Mouse (Mus musculus) thymus, adult 18-20 months (tissue): ENCODE results near the gene Runx1.

Source experiments
- DNase-seq, 2 experiments: peaks; one replicate each; pipeline ENCODE4 v3.0.0; 2022; ENCODE audit warnings: mixed read lengths in 2 of 2

Gene Runx1

DNA sequence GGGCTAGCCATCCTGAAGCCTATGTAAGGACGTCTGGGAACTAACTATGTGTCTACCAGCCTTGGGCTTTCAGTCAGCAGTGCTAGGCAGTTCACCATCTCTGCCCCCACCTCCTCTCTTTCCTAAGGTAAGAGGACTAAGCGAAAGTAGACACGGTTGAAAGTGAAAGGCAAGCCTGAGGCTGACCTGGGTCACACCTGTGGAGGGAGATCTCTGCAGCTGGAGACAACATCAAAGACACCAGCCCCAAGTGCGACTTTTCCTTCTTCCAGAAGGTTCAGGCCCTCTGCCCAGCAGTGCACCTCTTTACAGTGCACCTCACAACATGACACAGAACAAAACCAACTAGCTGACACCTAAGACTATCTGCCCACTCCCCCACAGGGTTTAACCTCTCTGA lies 82.2 kb downstream of the Runx1 start:
- DNase-seq: peak in 1 of 2 experiments; percentile 63

DNA sequence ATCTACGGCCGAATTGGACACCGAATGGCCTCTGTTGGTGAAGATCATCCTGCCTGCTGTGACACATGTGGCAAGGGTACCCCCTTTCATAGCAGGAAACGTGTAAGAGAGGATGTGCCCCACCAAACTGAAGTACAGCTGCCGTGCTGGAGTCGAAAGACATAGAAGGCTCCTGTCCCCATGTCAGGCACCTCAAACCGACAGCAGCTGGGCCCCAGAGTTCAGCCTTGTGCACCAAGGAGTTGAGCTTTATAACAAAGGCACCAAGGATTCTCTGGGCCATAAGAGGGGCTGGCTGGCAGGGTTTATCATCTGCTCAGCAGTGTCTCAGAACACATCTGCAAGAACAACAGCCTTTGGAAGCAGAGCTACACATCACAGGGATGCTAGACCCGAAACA lies 84.6 kb downstream of the Runx1 start:
- peak; percentile 80 to 87 for DNase-seq

- DNase-seq: no peak
Observed at GRCm38 (mm10) chr16:92740541-92740940, 85.4 kb downstream of the Runx1 start.

GRCm38 (mm10) chr16:92739997-92740396 lies 86.0 kb downstream of the Runx1 start:
- no peak for DNase-seq

DNA sequence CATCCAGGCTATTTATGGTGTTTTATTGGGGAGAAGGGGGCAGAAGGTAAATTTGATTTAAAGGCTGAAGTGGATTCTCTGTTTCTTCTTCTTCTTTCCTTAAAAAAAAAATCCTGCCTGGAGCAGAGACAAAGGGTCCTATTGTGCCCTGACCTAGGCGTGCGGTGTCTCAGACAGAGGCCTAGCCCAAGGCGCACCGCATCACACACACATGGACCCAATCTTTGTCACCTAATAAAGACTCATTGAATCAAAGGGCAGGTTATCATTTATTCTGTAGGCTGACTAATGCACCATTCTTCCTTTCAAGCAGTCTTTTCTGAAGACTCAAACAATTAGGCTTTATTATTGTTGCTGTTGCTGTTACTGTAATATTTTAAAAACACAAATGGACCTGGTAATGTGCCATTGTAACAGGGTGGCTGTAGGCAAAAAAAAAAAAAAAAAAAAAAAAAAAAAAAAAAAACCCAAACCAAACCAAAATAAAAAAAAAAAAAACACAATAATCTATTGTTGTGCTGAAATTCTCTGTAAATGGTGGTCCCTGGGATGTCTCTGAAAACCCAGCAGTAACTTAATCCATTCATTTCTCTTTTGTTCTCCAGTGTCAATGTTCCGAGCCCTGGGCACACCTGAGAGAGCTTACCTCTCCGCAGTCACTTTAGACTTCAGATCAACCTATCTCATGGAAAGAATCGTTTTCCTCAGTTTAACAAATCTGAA lies 86.7 kb downstream of the Runx1 start:
- DNase-seq: no peak

- DNase-seq: no peak
Observed at GRCm38 (mm10) chr16:92738476-92739010, 87.4 kb downstream of the Runx1 start.

DNA sequence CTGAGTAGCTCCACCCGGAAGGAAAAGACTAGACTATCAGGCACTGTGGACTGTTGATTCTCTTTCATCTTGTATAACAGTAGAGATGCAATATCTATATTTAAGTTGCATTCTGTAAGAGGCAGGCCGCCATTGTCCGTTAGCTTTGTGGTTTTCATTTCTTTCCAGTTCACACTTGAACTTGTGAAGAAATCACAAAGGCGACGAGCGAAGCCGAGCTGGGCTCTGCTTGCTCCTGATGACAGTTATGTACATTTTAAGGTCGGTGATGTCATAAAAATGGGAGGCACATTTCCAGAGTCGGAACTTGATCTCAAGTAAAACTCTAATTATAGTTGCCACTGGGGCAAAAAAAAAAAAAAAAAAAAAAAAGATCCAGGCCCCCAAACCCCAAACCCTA lies 99.1 kb downstream of the Runx1 start:
- peak in 1 of 2 experiments; percentile 41 for DNase-seq

- no peak for DNase-seq
Observed at GRCm38 (mm10) chr16:92724526-92724925, 101.4 kb downstream of the Runx1 start.

DNA sequence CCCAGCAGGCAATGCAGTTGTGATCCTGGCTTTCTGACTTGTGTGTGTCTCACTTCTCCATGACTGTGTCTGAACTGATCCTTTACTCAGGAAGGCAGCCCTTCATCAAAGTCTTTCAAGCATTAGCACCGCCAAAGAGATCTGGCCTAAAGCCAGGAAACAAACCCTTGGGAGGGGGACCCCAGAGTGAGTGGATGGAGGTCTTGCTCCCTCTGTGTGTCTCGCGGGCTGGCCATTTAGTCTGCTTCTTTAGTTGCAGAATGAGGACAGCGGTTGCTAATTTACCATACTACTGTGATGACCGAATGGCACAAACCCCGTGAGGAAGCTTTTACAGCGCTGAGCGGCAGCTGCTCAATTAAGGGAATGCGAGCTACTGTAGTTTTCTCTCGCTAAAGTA lies 105.3 kb downstream of the Runx1 start:
- no peak for DNase-seq

GRCm38 (mm10) chr16:92719725-92720124 lies 106.2 kb downstream of the Runx1 start:
- DNase-seq: no peak

GRCm38 (mm10) chr16:92715599-92716483 lies 110.1 kb downstream of the Runx1 start:
- DNase-seq: peak; percentile 79 to 88

DNA sequence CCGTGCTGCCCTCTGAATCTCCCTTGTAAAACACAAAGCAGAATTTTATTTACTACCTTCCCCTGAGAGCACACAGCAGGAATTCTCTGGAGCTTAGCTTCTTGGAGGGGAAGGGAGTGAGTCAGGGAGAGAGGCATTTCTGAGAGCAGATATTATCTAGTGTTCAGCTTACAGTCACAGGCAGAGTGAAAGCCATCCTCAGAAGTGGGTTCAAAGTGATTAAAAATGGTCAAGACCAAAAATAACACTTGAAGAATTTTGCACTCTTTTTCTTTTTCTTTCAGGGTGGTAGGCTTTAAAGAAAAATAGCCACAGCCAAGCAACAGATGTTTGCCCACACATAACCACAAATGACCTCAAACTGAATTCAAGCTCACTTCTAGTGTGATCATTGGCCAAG lies 115.8 kb downstream of the Runx1 start:
- DNase-seq: no peak

GRCm38 (mm10) chr16:92708718-92709117 lies 117.2 kb downstream of the Runx1 start:
- no peak for DNase-seq

DNA sequence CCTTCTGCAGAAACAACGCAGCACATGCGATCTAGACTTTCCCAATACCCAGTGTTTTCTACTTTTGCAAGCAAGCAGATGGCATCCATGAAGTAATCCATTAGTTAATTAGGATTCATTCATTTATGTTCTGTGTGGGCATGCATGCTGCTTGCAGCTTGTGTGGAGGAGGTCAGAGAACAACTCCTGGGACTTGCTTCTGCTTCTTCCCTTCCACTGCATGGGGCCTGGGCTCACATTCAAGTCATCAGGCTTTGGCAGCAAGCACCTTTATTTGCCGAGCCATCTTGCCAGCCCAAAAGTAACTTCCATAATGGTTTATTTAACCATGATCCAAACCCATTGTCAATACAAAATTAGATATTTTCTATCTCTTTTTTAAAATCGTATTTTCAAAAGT lies 118.2 kb downstream of the Runx1 start:
- DNase-seq: no peak

DNA sequence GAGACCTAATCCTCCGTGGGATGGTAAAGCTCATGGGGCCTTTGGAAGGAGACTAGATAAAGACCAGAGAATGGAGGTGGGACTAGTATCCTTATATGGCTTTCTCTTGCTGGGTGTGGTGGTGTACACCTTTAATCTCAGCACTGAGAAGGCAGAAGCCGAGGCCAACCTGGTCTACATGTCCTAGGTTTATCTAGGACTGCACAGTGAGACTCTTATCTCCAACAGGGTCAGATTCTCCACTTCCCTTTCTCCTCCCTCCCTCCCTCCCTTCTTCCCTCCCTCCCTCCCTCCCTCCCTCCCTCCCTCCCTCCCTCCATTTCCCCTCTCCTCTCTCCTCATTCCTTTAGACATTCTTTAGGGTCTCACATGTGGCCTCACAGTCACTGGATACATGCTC lies 118.8 kb downstream of the Runx1 start:
- no peak for DNase-seq

DNA sequence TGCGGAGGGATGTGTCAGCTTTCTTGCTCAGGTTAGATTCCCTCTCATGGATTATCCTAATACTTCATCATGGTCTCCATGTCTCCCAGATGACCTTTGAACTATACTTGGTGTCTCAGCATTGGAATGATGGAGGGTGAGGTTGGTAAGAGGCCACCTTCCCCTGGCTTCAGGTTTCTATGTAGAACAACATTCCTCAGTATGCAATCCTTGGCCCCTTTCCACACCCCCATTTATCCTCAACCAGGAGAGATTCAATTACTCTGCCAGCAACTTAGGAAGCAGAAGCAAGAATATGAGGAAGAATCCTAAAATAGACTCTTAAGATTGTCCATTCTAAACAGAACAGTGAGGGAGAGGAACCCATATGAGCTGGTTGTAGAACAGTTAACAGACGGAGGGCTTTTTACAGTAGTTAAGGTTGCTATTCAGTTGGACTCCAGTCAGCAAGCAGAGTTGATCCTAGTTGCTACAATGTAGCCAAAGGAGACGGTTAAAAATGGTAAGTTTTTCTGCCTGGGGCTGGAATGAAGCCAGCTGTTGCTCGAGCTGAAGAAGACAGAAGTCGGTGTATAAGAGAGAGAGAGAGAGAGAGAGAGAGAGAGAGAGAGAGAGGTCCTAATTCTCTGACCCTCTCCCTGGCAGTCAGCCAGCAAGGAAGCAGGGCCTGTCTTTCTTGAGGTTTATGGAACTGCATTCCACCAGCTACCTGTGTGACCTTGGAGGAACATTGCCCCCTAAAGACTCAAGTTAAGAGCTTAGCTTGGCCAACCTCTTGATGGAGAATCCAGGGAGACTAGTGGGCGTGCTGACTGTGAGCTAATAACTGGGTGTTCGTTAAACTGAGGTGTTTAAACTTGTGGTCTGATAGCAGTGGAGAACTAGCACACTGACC lies 120.1 kb downstream of the Runx1 start:
- no peak for DNase-seq

- no peak for DNase-seq
Observed at GRCm38 (mm10) chr16:92703850-92704249, 122.1 kb downstream of the Runx1 start.

- DNase-seq: no peak
Observed at GRCm38 (mm10) chr16:92699531-92700397, 126.2 kb downstream of the Runx1 start.

DNA sequence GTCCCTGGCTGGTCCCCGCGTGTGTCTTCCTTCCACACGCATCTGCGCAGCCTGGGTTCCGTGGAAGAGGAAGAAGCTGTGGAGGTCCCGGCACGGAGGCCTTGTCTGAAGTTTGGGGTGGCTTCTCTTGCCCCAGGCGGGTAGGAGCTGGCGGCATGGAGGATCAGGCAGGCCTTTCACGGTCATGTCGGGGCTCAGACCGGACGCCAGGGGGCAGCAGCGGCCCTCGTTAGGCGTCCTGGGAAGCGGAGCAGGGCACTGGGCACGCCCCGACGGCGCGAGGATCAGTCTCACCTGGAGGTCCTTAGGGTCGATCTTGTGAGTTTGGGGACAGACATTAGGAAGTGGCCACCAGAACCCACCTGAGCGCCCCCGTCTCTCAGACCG lies 127.3 kb downstream of the Runx1 start:
- DNase-seq: peak; percentile 89 to 92

GRCm38 (mm10) chr16:92697737-92698611 lies 128.0 kb downstream of the Runx1 start:
- peak; percentile 44 to 59 for DNase-seq
